Mouse (Mus musculus) thymus, adult 18-20 months (tissue): Measurements from ENCODE around the gene Clcnkb.

Experiments
- DNase-seq, 2 experiments: peaks; one replicate each; pipeline ENCODE4 v3.0.0; 2022; ENCODE audit warnings: mixed read lengths in 2 of 2

Gene Clcnkb

GRCm38 (mm10) chr4:141415924-141416323 lies at the start of gene Clcnkb:
TSS of gene Clcnkb (minus strand) at chr4:141416014.
- DNase-seq = no peak

DNA sequence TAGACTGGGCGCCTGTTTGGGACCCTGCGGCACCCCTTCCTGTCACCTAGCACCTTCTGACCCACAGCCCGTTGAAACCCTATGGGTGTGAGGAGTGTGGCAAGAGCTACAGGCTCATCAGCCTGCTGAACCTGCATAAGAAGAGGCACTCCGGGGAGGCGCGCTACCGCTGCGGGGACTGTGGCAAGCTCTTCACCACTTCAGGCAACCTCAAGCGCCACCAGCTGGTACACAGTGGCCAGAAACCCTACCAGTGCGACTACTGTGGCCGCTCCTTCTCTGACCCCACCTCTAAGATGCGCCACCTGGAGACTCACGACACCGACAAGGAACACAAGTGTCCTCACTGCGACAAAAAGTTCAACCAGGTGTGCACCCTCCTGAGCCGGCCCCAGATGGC lies 48.9 kb upstream of the Clcnkb start:
- DNase-seq = peak in 1 of 2 experiments; percentile 3

GRCm38 (mm10) chr4:141463472-141463871 lies 47.7 kb upstream of the Clcnkb start:
- DNase-seq = peak in 1 of 2 experiments; percentile 2

GRCm38 (mm10) chr4:141461576-141461975 lies 45.8 kb upstream of the Clcnkb start:
- no peak for DNase-seq

DNA sequence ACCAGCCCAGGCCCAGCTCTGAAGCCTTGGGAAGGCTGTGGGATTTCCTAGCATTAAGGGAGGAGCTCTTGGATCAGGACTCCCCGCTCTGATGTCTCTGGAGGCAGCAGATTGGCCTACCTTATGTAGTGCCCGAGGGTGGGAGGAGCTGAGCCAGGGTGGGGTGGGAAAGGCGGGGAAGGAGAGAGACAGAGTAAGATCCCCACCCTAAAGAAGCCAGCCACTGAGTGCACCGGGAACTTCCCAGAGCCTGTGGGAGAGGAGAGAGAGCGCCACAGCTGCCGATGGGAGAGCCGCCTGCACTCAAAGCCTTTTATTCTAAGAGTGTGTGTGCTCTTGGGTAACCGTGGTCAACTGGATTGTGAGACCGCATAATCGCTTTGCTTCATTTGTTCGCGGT lies 45.3 kb upstream of the Clcnkb start:
- no peak for DNase-seq

DNA sequence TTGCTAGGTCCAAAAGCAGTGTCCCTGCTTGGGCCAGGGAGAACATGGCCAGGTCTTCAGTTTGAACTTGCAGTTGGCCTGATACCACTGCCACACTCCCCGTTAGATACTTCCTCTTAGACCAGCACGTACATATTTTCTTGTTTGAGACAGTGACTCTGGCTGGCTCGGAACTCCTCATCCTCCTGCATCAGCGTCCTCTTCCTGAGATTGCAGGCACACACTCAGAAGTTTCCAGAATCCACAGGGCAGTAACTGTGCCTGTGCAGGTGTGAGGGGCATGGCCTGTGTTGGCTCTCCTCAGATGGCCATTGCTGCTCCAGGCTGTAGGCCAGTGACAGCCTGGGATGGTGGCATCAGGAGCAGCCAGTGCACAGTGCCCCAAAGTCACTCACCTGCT lies 44.7 kb upstream of the Clcnkb start:
- DNase-seq = no peak

DNA sequence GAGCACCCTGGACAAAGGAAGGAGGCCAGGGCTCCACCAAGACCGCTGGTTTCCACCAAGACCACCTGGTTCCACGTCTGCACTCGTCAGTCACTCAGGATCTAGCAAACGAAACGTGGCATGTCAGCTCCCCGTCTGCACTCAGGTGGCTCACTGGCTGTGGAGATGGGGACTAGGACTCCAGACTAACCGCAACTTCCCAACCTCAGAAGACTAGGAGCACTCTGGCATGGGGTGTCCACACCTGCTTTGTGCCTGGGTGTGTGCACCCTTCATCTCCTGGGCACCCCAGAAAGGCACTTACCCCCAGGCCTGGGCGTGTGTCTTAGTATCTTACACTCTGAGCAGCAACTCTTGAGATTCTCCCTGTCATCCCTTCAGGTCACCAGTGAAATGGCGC lies 44.0 kb upstream of the Clcnkb start:
- no peak for DNase-seq

GRCm38 (mm10) chr4:141458888-141459287 lies 43.1 kb upstream of the Clcnkb start:
- no peak for DNase-seq

DNA sequence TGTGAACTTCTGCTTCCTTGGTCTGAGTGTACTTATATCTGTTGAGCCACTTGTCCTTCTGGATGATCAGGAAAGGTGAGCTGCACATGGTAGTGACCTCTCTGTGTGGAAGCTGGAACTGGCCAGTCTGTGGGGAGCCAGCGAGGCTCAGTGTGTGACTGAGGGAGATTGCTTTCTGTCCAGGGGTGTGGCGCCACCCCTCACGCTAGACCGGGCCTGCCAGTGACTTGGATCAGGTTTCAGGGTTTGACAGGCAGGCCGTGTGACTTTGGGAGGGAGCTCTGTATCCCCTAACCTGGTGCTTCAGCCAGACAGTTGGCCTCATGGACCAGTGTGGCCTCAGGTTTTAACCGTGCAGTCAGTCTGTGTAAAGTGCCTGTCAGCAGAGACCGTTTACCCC lies 42.4 kb upstream of the Clcnkb start:
- no peak for DNase-seq

DNA sequence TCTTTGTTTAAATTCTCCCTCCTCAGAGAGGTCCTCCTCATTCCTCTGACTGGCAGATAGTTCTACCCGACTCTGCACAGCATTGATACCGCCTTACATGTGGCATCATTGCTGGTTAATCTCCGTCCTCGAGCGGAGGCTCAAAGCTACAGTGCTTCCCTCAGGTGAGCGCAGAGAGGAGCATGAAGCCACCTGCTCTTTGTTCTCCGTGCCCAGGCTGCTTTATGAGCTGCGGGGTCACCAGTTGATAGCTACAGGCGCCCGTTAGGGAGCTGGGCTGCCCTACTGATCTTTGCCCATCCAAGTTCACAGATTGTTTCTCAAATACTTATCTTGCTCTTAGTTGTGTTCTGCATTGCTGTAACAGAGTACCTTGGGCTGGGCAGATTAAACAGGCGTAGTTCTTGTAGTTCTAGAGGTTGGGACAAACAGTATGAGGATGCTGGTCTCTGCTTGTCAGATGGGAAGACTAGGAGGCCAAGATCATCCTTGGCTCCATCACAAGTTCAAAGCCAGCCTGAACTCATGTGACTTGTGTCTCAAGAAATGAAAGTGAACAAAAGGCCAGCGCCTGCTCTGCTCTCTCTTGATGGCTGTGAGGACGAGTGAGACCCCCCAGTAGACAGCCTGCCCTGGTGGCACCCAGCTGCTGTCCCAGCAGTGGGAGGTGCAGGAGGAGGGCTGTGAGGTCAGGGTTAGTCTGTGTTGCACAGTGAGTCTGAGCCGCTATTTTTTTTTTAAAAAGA lies 40.6 kb upstream of the Clcnkb start:
- no peak for DNase-seq

- no peak for DNase-seq
These were observed 39.7 kb upstream of the Clcnkb start for GRCm38 (mm10) chr4:141455526-141455925.

DNA sequence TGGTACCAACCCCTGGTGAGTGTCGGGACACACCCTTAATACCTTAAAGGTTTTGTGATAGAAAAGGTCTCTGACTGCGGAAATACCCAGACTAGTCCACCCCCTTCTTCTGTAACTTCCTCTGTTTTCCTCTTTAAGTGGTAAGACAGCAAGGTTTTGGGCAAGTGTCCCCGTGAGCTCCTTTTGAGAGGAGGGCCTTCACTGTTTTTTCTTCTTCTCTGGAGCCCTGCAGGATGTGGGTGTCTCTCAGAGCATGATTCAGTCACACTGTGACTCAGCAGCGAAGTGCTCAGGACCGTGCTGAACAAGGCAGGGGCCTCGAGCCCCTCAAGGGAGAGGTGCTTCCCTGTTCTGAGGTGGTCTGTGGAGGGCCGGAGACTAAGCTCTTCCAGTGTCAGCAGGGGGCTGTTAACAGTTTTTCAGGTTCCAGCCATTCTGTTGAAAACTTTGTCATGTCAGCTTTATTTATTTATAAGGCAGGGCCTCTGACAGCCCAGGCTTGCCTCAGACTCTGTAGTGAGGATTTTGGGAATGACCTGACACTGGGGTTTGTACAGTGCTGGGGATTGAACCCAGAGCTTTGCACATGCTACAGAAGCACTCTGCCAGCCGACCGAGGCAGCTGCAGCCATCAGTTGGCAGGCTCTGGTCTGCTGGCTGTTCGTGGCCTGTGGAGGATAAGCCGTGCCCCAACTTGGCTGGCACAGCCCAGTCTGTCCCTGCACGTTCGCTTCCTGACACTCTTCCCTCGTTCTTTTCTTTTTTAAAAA lies 39.0 kb upstream of the Clcnkb start:
- peak in 1 of 2 experiments; percentile 28 for DNase-seq

GRCm38 (mm10) chr4:141451916-141452450 lies 36.2 kb upstream of the Clcnkb start:
- no peak for DNase-seq

- DNase-seq = no peak
These were observed 35.4 kb upstream of the Clcnkb start for GRCm38 (mm10) chr4:141451251-141451650.

DNA sequence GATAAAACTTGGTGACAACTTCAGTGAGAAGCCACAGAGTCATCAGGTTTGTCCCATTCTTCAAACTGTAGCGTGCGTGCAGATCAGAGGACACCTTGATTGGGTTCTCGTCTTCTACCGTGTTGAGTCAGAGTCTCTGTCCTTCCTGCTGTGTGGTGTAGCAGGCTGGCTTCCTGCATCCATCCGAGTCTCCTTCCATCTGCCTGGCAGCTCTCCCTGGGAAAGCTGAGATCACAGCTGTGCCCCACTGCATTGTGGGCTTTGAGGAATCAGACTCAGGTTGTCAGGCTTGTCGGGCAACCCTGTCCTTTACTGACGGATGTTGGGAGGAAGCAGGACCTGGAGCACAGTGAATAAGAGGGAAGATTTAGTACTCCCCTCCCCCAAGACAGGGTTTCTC lies 30.4 kb upstream of the Clcnkb start:
- DNase-seq = no peak

DNA sequence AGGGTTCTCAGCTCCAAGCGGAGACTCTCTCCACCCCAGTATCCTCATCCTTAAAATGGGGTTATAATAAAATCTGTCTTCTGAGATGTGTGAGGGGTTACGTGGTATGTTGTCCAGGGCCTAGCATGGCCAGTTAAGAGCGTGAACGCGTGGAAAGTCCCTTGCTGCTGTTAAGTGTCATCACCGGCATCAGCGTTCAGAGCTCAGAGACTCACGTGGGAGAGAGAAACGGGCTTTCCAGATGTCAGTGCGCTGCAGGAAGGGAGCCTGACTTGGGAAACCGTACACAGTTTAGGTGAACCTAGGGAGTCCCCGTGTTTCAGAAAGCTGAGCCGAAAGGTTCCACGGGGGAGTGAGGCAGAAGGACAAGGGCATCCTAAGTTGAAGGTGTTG lies 29.5 kb upstream of the Clcnkb start:
- no peak for DNase-seq

GRCm38 (mm10) chr4:141444451-141445327 lies 28.9 kb upstream of the Clcnkb start, which contains the start of gene Zbtb17:
TSS of gene Zbtb17 (plus strand) at chr4:141444654.
- DNase-seq = peak; percentile 82 to 83

- DNase-seq = no peak
These were observed 28.0 kb upstream of the Clcnkb start for GRCm38 (mm10) chr4:141443641-141444429.

DNA sequence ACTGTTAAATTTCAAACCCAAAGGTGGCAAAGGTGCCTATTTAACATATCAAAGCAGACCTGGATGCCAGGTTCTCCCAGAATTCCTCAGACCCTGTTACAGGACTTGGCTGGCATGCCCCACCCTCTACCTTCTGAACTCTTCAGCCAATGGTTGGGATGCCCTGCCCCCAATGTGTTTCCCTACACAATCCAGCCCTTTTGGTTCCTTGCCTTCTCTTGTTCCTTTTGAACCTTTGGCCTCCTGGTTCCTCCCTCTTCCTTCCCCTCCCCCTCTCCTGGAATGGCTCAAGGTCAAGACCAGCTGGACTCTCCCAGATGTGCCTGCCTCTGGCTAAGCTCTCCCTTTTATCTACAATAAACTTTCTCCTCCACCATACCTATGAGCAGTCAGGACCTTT lies 25.1 kb upstream of the Clcnkb start:
- DNase-seq = no peak

DNA sequence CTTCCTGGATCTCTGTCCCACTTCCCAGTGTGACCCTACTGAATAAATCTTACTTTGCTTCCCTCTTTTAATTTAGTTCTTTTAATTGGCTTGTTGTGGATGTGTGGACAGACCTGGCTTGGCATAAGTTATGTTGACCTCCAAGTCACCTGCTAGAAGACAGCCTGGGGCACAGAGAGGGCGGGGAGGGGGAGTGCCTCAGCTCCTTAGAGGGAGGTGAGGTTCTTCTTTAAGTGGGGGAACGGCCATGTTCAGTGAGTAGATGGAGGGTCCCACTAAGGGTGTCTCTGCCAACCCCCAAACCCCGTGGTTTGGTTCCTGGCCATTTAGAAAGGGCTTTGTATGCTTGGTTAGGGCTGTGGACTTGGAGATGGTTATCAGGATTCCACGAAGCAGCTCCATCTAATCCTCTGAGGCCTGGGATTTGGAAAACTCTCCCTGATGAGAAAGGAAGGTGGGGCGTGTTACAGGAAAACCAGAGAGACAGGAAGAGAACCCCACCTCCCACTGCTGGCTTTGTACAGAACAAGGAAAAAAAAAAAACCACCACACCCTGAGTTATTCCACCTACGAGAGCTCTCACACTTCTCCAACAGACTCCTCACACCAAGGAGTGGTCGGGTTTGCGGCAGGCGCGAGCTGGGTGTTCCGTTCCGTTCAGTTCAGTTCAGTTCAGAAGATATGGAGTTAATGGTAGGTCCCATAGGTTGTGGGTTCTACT lies 23.4 kb upstream of the Clcnkb start:
- no peak for DNase-seq

DNA sequence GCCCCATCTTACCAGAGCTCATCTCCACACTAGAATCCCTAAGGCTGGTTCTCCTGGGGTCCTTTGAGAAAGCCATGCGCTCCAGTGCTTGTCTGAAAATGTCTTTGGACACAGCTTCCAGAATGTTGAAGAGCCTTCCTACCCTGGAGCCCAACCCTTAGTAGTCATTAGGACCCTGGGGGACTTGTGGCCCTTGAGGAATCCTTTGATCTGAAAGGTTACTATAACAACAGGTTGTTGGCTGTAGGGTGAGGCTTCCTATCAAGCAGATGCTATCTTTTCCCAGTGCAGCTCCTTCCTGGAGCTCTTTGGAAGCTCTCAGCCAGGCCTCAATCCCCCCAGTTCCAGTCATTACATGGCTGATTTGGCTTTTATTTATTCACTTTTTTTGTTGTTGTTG lies 20.2 kb upstream of the Clcnkb start, which contains the start of gene Srarp:
Srarp (minus strand) TSS at position 132 of the 400 bp plus-strand sequence.
- DNase-seq = no peak
